8 mouse cellular contexts compared by ENCODE assay signal in genomic region chr19:46707296-46708151, GRCm38 (mm10). TPM values are rescaled to one million over a fixed set of nuclear protein-coding genes. Genes with fewer than 3 reads are reported as not detected.
DNase-seq lines count a peak whose midpoint lies in the region; ATAC-seq and TF ChIP-seq lines count a peak whose summit lies in the region.

Gene As3mt (plus strand): TSS chr19:46707458.

- no peak; the same call in 1 of the 2 replicates for ATAC-seq in limb, embryonic 13.5 days (ENCODE audit: low FRiP score, low read depth)
- ATAC-seq in midbrain, embryonic 13.5 days: peak; percentile 75

- no peak for TF ChIP-seq EP300 in heart, adult 2 months (IDR thresholded peaks at IDR 0.05; ENCODE audit: insufficient read depth, low read depth, low read length)

- peak within 1 kb of the TSS; percentile 61 for H3K4me2 ChIP-seq in limb, embryonic 13.5 days (replicated peaks)
- H3K4me2 ChIP-seq in midbrain, embryonic 13.5 days (replicated peaks): peak within 1 kb of the TSS; percentile 62

- no peak; the same call in 1 of the 2 replicates for TF ChIP-seq POLR2A in heart, adult 2 months (IDR thresholded peaks at IDR 0.05; ENCODE audit: insufficient read depth, low read depth, low read length)

- intact Hi-C loops in heart, adult 2 months (cut with DNase I): no loop called here

- H3K9me3 ChIP-seq in limb, embryonic 13.5 days: no peaks in the 10 kb centered on the region
- no peaks in the 10 kb centered on the region for H3K9me3 ChIP-seq in midbrain, embryonic 13.5 days

- no peaks in the 10 kb centered on the region for H3K36me3 ChIP-seq in heart, adult 2 months (ENCODE audit: control insufficient read depth, insufficient read depth, low read length)
- peaks cover 12% of the 10 kb centered on the region for H3K36me3 ChIP-seq in limb, embryonic 13.5 days
- H3K36me3 ChIP-seq in midbrain, embryonic 13.5 days: no peaks in the 10 kb centered on the region

- TF ChIP-seq CTCF in heart, adult 2 months (IDR thresholded peaks at IDR 0.05): no peak

- peak within 1 kb of the TSS; percentile 66 for H3K4me3 ChIP-seq in heart, adult 2 months
- peak within 1 kb of the TSS; percentile 54 for H3K4me3 ChIP-seq in limb, embryonic 13.5 days
- H3K4me3 ChIP-seq in midbrain, embryonic 13.5 days (replicated peaks): peak within 1 kb of the TSS; percentile 47

- no peaks in the 10 kb centered on the region for H3K27me3 ChIP-seq in heart, adult 2 months (ENCODE audit: control insufficient read depth, insufficient read depth, low read length)
- no peaks in the 10 kb centered on the region for H3K27me3 ChIP-seq in limb, embryonic 13.5 days
- no peaks in the 10 kb centered on the region for H3K27me3 ChIP-seq in midbrain, embryonic 13.5 days

- peak within 1 kb of the TSS; percentile 86 for H3K27ac ChIP-seq in heart, adult 2 months
- H3K27ac ChIP-seq in limb, embryonic 13.5 days: no peak within 1 kb of the TSS
- H3K27ac ChIP-seq in midbrain, embryonic 13.5 days: no peak within 1 kb of the TSS

- peak; percentile 67 for DNase-seq in layer of hippocampus, adult 11-12 months (ENCODE audit: low spot score)
- no peak for DNase-seq in layer of hippocampus, adult 9-10 months (ENCODE audit: low spot score)
- DNase-seq in embryo, embryonic 9.5 days (ENCODE audit: extremely low spot score): peak; percentile 85
- peak; percentile 85 for DNase-seq in heart, adult 2 months
- peak; percentile 87 for DNase-seq in kidney, adult 18-20 months
- peak; percentile 68 to 73 for DNase-seq in spleen, postnatal 36 days (ENCODE audit: low spot score in 2 of 2)

- H3K79me2 ChIP-seq in heart, adult 2 months (replicated peaks; ENCODE audit: control insufficient read depth, insufficient read depth, low read length): no peaks in the 10 kb centered on the region

- peaks cover 8% of the 10 kb centered on the region for H3K4me1 ChIP-seq in heart, adult 2 months (ENCODE audit: control insufficient read depth, insufficient read depth, low read length)
- peaks cover 11% of the 10 kb centered on the region for H3K4me1 ChIP-seq in limb, embryonic 13.5 days
- H3K4me1 ChIP-seq in midbrain, embryonic 13.5 days (replicated peaks): peaks cover 12% of the 10 kb centered on the region; the same call in 1 of the 2 replicates

- peak within 1 kb of the TSS; percentile 64 for H3K9ac ChIP-seq in heart, adult 2 months (ENCODE audit: low read depth, low read length)
- peak within 1 kb of the TSS; percentile 56 for H3K9ac ChIP-seq in limb, embryonic 13.5 days
- peak within 1 kb of the TSS; percentile 43 for H3K9ac ChIP-seq in midbrain, embryonic 13.5 days (replicated peaks)

- WGBS in heart, adult 2 months: 5% methylated on average over 31 of the region's 31 CpGs
- 7% methylated on average over 31 of the region's 31 CpGs for WGBS in limb, embryonic 13.5 days
- 14% methylated on average over 31 of the region's 31 CpGs for WGBS in midbrain, embryonic 13.5 days

RNA-seq across cellular contexts. Expression of gene As3mt, which starts in this region (rescaled TPM):
- total RNA-seq in heart, adult 2 months (2021): 10 to 100 TPM; 86.2 to 99.2 TPM
- polyA plus RNA-seq in heart, adult 2 months (2012; rRNA removed): 33.2 and 63.7 TPM in 2 replicates
- polyA plus RNA-seq in limb, embryonic 13.5 days (2015; fragmentation: Nextera tagmentation; extraction: Ambion mirVana): 38.3 and 38.5 TPM in 2 replicates
- polyA plus RNA-seq in midbrain, embryonic 13.5 days (2015; fragmentation: Nextera tagmentation; extraction: Ambion mirVana): 32.6 and 34.2 TPM in 2 replicates
